Mouse (Mus musculus) gastrocnemius, postnatal 4 days (tissue): ENCODE data around the gene Zcchc4. TPM values are rescaled to one million over a fixed set of nuclear protein-coding genes. Genes with fewer than 3 reads are reported as not detected.
A peak's percentile ranks its signal among the peaks of the same experiment; 100 is the strongest.
"Not testable (repeated sequence)": the region's sequence is repeated elsewhere in the genome, so short reads cannot be mapped to it uniquely, and the experiment has no call there.

ENCODE experiments used
- DNase-seq, 2 experiments: peaks; one replicate each; pipeline ENCODE4 v3.0.0; 2021 to 2022; ENCODE audit warnings: low spot score in 2 of 2, mixed read lengths in 2 of 2
- long read RNA-seq, 2 experiments: library from polyadenylated mRNA; stranded (forward); transcript quantifications; one replicate each; pipeline ENCODE4 v2.0.0; 2021
- total RNA-seq, 2 experiments: library from RNA; stranded (reverse); gene quantifications; 2 replicates each; pipeline ENCODE4 v1.2.3; 2021

Zcchc4 gene
- total RNA-seq: 1 to 10 TPM; 7.9 to 9.5 TPM
- long read RNA-seq, experiment 1, full-length matches to known transcripts: 10 of 15 reads
- long read RNA-seq, experiment 1, partial matches to known transcripts: 1 of 15 reads
- long read RNA-seq, experiment 1, other reads (novel, unspliced or antisense): 4 of 15 reads
- long read RNA-seq, experiment 2, full-length matches to known transcripts: 7 of 9 reads
- long read RNA-seq, experiment 2, partial matches to known transcripts: 0 of 9 reads
- long read RNA-seq, experiment 2, other reads (novel, unspliced or antisense): 2 of 9 reads

DNA sequence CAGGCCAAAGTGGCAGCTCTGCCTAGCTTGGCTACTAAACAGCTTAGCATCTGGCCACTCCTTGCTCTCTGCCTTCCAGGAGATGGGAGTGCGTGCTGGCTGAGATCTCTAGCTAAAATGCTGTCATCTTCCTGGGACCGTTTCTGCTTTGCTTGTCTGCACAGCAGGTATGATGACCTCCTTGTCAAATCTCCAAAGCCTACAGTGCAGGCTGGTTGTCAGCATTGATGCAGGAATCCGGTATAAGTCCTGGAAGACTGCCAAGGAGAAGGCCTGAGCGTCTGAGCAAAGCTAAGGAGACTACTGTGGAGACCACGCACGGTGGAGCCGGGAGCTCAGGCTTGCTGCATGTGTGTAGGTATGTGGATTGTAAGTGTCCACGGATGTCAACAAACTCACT, at the start of gene Zcchc4:
Zcchc4 (plus strand) TSS at position 173 of the 400 bp plus-strand sequence.
- DNase-seq: no peak

DNA sequence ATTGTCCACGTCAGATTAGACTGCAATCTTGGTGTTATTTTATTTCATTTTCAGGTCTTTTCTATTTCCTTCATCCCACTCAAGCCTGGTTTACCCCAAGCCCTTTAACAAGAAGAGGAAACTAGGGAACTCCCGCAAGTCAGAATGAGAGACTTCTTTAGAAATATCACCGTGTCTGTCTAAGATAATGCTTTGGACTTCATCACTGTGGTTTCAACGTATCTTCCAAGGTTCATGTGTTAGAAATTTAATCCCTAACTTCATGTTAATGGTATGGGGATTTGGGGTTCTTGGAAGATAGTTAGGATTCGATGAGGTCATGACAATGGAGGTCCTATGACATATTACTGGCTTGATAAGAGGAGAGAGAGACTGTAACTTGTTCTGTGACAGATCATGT, 47.5 kb upstream of the Zcchc4 start:
- no peak for DNase-seq

- no peak for DNase-seq
Measured at GRCm38 (mm10) chr5:52732811-52733210, 42.4 kb upstream of the Zcchc4 start.

DNA sequence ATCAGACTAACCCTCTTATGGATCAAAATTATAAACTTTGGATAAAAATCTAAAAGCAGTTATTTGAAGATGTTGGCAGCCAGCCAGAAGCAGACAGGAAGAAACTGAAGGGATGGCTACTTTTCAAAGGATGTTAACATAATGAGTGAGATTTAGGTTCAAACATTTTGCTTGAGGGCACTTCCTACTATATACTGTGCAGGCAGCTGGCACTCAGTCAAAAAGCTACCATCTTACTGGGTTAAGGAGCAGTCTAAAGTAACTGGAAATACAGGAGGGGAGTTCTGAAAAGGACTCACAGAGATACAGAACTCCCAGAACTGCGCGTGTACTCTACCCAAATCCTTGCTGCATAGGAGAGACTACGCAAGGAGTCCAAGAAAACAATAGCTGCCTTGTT, 39.2 kb upstream of the Zcchc4 start:
- DNase-seq: no peak

- DNase-seq: peak; percentile 65 to 84
Measured at GRCm38 (mm10) chr5:52741391-52742111, 33.7 kb upstream of the Zcchc4 start, which contains the start of gene Pi4k2b. Gene Pi4k2b (plus strand): TSS chr5:52741574.

GRCm38 (mm10) chr5:52742112-52742813, 32.9 kb upstream of the Zcchc4 start:
- DNase-seq: peak in 1 of 2 experiments; percentile 42

DNA sequence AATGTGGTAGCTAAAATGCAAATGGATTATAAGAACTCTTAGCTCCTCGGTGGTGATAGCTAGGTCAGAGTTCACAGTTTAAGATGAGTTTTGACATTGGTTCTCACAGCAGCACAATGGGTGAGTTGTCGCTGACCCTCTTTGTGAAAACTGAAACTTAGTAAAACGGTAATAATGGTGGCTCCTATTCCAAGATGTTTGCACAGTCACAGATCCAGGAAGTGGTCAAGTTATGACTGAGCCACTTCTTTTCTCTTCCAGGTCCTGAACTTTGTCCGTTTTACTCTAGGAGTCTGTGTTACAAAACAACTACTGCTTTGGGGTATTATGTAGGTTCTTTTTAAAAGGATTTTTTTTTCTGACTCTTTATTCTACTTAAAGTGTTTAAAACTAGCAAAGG, 32.0 kb upstream of the Zcchc4 start:
- no peak for DNase-seq

DNA sequence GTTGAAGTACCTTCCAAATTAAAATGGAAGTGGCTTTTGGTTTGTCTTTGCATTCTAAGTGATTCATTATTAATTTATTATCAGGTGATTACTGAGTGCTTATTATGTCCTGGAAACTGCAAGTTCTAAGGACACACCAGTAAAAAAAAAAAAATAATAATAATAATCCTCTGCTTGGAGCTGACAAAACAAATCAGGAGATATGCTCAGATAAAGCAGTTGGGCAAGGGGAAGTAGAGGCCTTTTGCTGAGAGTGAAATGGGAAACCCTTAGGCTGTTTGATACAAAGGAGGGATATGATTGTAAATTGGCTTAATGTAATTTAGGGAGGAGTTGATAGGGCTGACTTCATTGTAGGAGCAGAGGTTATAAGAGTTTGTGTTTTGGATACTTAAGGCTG, 28.3 kb upstream of the Zcchc4 start:
- DNase-seq: no peak

DNA sequence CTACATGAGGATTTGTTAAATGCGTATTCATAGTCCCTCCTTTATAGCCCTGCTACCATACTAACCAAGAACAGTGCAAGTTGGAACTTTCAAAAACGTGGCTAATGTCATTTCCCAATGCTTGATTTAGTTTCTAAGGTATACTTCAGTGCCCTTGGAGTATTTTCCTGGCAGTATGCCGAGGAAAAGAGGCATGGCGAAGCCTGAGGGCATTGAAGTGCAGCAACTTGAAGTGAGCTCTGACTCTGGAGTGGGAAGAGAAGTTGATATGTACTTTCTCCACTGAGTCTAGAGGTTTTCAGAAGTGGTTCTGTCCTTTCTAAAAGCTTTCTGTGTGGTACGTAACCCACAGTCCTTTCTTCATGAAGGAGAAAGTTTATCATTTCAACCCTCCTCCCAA, 26.5 kb upstream of the Zcchc4 start:
- no peak for DNase-seq

GRCm38 (mm10) chr5:52753146-52753545, 22.1 kb upstream of the Zcchc4 start:
- DNase-seq: no peak

GRCm38 (mm10) chr5:52754196-52754595, 21.0 kb upstream of the Zcchc4 start:
- DNase-seq: no peak

DNA sequence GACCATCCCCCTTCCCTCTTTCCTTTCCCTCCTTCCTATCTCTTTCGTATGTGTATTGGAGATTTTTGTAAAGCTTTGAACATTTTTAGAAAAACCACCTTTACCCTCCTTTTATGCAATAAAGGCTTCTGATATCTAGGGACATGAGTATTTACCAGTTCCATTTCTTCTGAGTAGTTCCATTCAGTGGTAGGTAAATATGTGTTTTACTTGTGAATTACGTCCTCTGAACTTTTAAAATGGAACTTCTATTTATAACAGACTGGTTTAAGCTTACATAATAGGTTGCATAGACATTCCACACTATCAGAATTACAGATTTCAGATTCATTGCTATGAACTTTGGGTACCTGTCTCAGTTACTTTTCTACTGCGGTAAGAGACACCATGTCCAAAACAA, 19.9 kb upstream of the Zcchc4 start:
- no peak for DNase-seq

GRCm38 (mm10) chr5:52755989-52756388, 19.2 kb upstream of the Zcchc4 start:
- no peak for DNase-seq

DNA sequence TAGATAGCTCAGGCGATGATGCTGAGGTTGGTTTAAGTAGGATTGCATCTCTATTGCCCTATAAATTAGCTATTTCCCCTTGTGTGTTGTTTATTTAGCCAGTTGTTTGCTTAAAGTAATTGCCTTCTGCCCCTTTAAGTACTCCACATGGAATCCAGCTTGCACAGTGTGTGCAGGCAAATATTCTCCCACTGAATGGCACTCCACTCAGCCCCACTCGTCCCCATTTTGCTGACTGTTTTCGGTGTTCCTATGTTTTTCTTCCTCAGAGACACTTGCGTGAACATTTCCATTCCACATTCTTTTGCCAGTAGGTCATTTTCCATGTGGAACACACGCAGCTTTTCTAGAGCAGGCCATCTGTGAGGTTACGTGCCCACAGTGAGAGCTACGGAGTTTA, 12.6 kb upstream of the Zcchc4 start:
- no peak for DNase-seq

- no peak for DNase-seq
Measured at GRCm38 (mm10) chr5:52774267-52774666, 942 bp upstream of the Zcchc4 start.

DNA sequence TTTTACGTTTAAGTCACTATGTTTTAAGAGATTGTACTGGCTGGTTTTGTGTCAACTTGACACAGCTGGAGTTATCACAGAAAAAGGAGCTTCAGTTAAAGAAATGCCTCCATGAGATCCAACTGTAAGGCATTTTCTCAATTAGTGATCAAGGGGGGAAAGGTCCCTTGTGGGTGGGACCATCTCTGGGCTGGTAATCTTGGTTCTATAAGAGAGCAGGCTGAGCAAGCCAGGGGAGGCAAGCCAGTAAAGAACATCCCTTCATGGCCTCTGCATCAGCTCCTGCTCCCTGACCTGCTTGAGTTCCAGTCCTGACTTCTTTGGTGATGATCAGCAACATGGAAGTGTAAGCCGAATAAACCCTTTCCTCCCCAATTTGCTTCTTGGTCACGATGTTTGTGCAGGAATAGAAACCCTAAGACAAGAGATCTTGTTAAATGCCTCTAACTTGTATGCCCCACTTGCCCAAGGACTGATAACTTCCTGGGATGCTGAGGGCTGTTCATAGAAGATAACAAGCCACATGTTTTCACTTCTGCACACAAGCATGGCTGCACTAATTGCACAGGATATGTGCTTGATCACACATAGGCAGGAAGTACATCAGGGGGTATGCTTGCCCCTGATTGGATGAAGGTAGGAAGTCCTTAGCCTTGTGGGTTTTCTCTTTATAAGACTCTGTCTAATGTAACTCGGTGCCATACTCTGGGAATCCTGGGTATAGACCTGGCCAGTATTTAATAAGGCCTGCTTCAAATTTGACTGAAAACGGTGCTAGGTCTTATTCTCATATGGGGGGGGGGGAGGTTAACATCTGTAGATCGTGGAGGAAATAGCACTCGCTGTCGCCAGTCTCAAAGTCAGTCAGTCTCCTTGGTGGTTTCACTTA, 1.5 kb downstream of the Zcchc4 start:
- DNase-seq: not testable (repeated sequence)

DNA sequence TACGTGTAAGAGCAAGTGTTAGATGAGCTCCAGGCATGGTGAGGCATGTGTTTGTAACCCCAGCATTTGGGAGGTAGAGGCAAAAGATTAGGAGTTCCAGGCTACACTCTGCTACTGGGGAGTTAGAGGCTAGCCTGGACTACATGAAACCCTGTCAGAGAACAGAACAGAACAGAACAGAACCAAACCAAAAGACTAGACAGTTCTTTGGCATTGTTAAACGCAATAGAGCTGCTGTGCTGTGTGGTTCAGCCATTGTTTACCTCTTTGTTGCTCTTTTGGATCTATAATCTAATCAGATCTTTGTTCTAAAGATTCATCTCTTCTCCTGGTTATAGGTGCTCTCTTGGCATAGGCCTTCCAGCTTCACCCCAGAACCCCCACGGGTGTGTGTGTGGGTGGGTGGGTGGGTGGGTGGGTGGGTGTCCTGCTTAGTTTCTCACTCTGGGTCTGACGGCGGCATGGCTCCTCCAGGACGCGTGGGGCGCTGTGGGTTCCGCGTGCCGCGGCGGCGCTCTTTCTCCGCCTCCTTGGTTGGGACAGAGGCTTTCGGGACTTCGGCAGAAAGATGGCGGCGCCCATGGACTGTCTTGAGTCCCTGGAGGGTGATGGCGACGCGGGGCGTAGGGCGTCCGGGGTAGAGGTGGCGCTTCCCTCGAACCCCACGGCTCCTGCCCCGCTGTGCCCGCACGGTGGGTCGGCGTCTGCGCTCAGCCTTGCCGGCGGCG, 7.5 kb downstream of the Zcchc4 start:
- DNase-seq: peak; percentile 73 to 83

- peak in 1 of 2 experiments; percentile 13 for DNase-seq
Measured at GRCm38 (mm10) chr5:52783251-52783620, 8.0 kb downstream of the Zcchc4 start.

DNA sequence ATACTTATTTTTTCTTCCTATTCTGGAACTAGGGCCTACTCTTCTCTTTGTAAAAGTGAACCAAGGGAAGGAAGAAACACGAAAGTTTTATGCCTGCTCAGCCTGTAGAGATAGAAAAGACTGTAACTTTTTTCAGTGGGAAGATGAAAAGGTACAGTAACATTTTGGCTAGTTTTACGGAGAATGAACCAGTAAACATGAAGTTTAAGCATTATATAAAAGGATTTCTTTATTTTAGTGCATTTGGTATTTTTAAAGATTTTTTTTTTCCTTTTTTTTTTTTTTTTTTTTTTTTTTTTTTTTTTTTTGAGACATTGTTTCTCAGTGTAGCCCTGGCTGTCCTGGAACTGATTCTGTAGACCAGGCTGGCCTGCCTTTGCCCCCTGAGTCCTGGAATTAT, 8.7 kb downstream of the Zcchc4 start:
- DNase-seq: no peak

DNA sequence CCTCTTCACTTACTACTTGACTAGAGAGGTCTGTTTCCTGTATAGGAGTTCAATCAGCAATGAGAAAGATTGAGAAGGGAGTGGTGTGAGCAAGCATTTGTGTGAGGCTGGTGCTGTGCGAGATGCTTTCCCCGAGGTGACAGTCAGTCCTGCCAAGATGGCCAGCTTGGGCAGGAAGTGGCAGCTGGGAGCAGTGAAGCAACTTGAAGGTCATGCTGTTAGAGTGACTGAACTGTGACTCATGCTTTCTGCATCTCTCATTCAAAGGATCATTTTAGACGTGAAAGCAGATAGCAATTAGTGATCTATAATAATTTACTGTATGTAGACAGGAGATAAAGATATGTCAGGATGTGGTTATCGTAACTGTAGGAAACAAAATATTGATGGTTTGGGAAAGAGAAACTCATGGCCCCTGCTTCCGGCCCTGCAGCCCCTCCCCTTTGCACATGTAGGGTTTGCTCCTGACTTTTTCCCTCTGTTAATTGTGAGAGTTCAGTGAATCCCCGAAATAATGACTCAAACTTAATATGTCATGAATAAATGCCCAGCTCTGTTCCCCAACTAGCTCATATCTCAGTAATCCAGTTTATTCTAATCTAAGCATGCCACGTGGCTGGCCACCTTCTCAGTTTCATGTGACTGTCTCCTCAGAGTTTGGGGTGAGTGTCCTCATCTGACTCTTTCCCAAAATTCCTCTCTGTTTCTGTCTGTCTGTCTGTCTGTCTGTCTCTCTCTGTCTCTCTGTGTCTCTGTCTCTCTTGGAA, 11.5 kb downstream of the Zcchc4 start:
- no peak for DNase-seq
